ENCODE assay signal across 15 mouse cellular contexts in the genomic region with DNA sequence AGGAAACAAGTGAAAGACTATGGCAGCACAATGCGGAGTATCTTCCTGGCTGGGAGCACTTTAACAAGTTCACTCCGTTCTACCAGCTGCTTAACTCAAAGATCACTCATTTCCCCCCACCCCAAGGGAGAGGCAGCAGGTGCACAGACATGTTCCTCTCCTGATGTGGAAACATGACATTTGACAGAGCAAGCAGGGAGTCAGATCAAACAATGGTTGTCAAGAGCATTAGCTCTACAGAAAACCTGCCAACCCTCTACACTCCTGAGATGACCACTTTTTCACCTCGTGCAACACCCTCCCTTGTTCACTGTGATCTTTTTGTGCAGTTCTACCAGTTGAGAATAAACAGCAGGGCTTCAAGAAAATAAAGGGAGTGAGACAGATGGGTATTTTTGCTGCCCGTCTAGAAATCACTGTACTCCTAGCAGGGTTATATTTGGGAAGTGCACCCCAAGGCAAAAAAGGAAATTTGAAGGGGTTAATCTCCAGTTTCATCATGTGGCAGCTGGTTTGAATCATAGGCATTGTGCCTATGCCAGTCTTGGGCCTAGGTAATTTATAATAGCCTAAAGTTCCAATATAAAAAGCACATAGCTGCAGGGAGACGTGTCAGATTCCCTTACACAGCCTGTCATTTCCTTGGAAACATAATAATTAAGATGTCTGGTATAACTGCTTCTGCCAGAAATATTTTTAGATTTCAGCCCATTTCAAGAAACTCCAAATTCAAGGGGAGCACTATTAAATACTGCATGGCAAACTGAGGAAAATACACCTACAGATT.
DNase-seq lines count a peak whose midpoint lies in the region; ATAC-seq and TF ChIP-seq lines count a peak whose summit lies in the region.
"Had no signal": no experiment of that assay in that cellular context is flagged by ENCODE, and none has a peak within 500 bp of the region (broad histone marks: within the 10 kb centered on the region; RNA-seq: fewer than 3 reads in every experiment).

No protein-coding gene starts in this region.

- peak; percentile 2 for DNase-seq in layer of hippocampus, adult 11-12 months (ENCODE audit: low spot score)
- DNase-seq in layer of hippocampus, adult 9-10 months (ENCODE audit: low spot score) = no peak
- DNase-seq in brain, embryonic 14.5 days (ENCODE audit: low read depth) = peak; percentile 73
- peak; percentile 35 for DNase-seq in forebrain, postnatal 0 days
- DNase-seq in layer of hippocampus, postnatal 14 days (ENCODE audit: low spot score in 2 of 2) = peak; percentile 10 to 20
- no peak for DNase-seq in adrenal gland, adult 2 months
- no peak for DNase-seq in embryo, embryonic 9.5 days (ENCODE audit: extremely low spot score)
- DNase-seq: adrenal gland, postnatal 14 days; heart, postnatal 36 days; kidney, adult 8-10 months; kidney, postnatal 4 days; liver, embryonic 13.5 days; lung, postnatal 10 days had no signal

- H3K4me3 ChIP-seq in forebrain, postnatal 0 days (ENCODE audit: low read depth, low read length) = no peak overlapping the region
- H3K4me3 ChIP-seq: limb, embryonic 10.5 days; liver, embryonic 13.5 days had no signal

- H3K9me3 ChIP-seq in forebrain, postnatal 0 days (ENCODE audit: low read length) = no peaks in the 10 kb centered on the region
- H3K9me3 ChIP-seq: limb, embryonic 10.5 days; liver, embryonic 13.5 days had no signal

- H3K9ac ChIP-seq in forebrain, postnatal 0 days = no peak overlapping the region
- H3K9ac ChIP-seq: liver, embryonic 13.5 days had no signal

- 0 out of 2 replicates have a peak overlapping the region, but pooled peaks have one; percentile 35 for H3K27ac ChIP-seq in forebrain, postnatal 0 days (ENCODE audit: low read depth, low read length)
- H3K27ac ChIP-seq: limb, embryonic 10.5 days; liver, embryonic 13.5 days had no signal

- no peaks in the 10 kb centered on the region for H3K36me3 ChIP-seq in forebrain, postnatal 0 days (ENCODE audit: insufficient read depth)
- H3K36me3 ChIP-seq: limb, embryonic 10.5 days; liver, embryonic 13.5 days had no signal

- no peak for TF ChIP-seq CTCF in brain, embryonic 14.5 days (IDR thresholded peaks at IDR 0.05; ENCODE audit: borderline replicate concordance, extremely low read depth, insufficient read depth, insufficient read length)
- TF ChIP-seq CTCF in forebrain, postnatal 0 days (IDR thresholded peaks at IDR 0.05; ENCODE audit: low read depth) = no peak

- no peak overlapping the region for H3K4me2 ChIP-seq in forebrain, postnatal 0 days (ENCODE audit: low read depth)
- H3K4me2 ChIP-seq: liver, embryonic 13.5 days had no signal

- no peaks in the 10 kb centered on the region for H3K27me3 ChIP-seq in forebrain, postnatal 0 days (ENCODE audit: insufficient read depth, low read length)
- H3K27me3 ChIP-seq: liver, embryonic 13.5 days had no signal

- 35% methylated on average over 5 of the region's 5 CpGs for WGBS in forebrain, postnatal 0 days

- ATAC-seq in forebrain, postnatal 0 days = peak; percentile 77
- no peak for ATAC-seq in activated CD4-positive, CD25-positive, alpha-beta regulatory T cell, adult 4 months

- H3K4me1 ChIP-seq in forebrain, postnatal 0 days (ENCODE audit: insufficient read depth) = no peaks in the 10 kb centered on the region
- H3K4me1 ChIP-seq: limb, embryonic 10.5 days; liver, embryonic 13.5 days had no signal

- no peak for TF ChIP-seq POLR2A in brain, embryonic 14.5 days (IDR thresholded peaks at IDR 0.05; ENCODE audit: borderline replicate concordance, extremely low read depth, insufficient read depth, insufficient read length, poor library complexity, severe bottlenecking)

Comparison
In these comparisons a context has a peak if more than half of its experiments do, and no peak if none do; other contexts are left out.
1. DNase-seq: peak in layer of hippocampus, adult 11-12 months (single experiment), brain, embryonic 14.5 days (single experiment), forebrain, postnatal 0 days (single experiment) and layer of hippocampus, postnatal 14 days (2 of 2); none in layer of hippocampus, adult 9-10 months (single experiment), adrenal gland, adult 2 months (single experiment) and embryo, embryonic 9.5 days (single experiment).